Mouse (Mus musculus): ENCODE measurements around the gene Kcnk6. TPM values are rescaled to one million over a fixed set of nuclear protein-coding genes. Genes with fewer than 3 reads are reported as not detected.

Kcnk6 gene
- polyA plus RNA-seq, 1 experiment = 34.3 TPM

DNA sequence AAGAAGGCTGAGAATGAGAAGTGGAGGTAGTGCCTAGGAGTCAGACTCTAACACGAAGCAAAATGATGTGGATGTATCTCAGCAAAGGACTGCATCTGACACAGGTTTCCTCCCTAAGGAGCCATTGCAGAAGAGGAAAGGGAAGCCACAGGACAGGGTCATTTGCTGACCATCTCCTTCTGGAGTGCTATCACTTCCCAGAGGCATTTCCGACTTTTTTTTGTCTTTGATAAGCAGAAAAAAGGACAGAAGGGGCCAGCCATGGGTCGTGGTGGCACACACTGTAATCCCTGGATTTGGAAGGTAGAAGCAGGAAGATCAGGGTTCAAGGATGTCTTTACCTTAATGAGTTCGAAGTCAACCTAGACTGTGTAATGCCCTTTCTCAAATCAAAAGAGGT, 4.3 kb upstream of the Kcnk6 start:
- Histone ChIP-seq H3K4me1 (ENCODE audit: control insufficient read depth, insufficient read depth, insufficient read length) (peaks cover 2% of the 10 kb centered on the region), H3K36me3 (ENCODE audit: control insufficient read depth, insufficient read depth, low read length) (no peaks in the 10 kb centered on the region), H3K27ac (ENCODE audit: insufficient read depth, low read length) (no peak overlapping the region; the same call in 1 of the 2 replicates), H3K4me3 (ENCODE audit: extremely low read depth, insufficient read depth, insufficient read length) (no peak overlapping the region), H3K27me3 (ENCODE audit: control insufficient read depth, insufficient read depth, low read length) (no peaks in the 10 kb centered on the region; the same call in 1 of the 2 replicates)
- 80% methylated on average over 4 of the region's 4 CpGs for WGBS
- DNase-seq (ENCODE audit: low read depth in 1 of 2, low spot score in 2 of 2) = no peak
- TF ChIP-seq POLR2A (IDR thresholded peaks at IDR 0.05; ENCODE audit: low read depth, low read length) = no peak
- TF ChIP-seq CTCF (IDR thresholded peaks at IDR 0.05; ENCODE audit: extremely low read depth, insufficient read depth, insufficient read length, insufficient replicate concordance) = no peak

DNA sequence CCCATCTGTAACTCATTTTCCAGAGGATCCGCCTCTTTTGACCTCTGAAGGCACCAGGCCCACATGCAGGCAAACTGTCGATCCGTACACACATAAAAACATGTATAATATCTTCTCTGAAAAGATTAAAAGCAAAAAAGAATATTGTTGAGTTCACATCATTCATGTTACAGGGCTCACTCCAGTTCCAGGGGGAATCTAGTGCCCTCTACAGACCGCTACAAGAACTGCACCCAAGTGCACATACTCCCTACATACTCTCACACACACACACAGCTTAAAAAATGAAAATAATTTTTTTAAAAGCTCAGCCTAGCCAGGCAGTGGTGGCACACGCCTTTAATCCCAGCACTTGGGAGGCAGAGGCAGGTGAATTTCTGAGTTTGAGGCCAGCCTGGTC, 2.3 kb upstream of the Kcnk6 start:
- TF ChIP-seq CTCF (IDR thresholded peaks at IDR 0.05; ENCODE audit: extremely low read depth, insufficient read depth, insufficient read length, insufficient replicate concordance) (no peak), POLR2A (IDR thresholded peaks at IDR 0.05; ENCODE audit: low read depth, low read length) (no peak)
- Histone ChIP-seq H3K36me3 (ENCODE audit: control insufficient read depth, insufficient read depth, low read length) (no peaks in the 10 kb centered on the region), H3K27ac (ENCODE audit: insufficient read depth, low read length) (no peak overlapping the region), H3K4me1 (ENCODE audit: control insufficient read depth, insufficient read depth, insufficient read length) (peaks cover 2% of the 10 kb centered on the region), H3K4me3 (ENCODE audit: extremely low read depth, insufficient read depth, insufficient read length) (no peak overlapping the region), H3K27me3 (ENCODE audit: control insufficient read depth, insufficient read depth, low read length) (no peaks in the 10 kb centered on the region; the same call in 1 of the 2 replicates)
- WGBS = 87% methylated on average over 5 of the region's 5 CpGs
- no peak for DNase-seq (ENCODE audit: low read depth in 1 of 2, low spot score in 2 of 2)

DNA sequence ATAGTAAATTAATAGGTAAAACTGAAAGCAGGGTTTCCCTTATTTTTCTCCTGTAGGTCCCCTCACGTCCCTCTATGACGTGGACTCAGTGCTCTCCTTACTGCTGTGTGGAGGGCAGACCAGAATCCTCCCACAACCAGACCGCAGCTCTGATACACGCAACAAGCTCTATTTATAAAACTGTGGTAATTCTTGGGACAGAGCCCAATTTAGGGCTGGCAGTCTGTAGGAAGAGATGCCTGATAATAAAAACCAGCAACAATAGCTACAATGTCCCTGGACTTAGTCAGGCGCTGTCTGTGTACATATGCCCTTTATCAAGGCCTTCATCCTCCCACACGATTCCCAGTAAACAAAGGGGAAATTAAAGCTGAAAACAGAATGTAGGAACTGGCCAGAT, 1.4 kb upstream of the Kcnk6 start:
- DNase-seq (ENCODE audit: low read depth in 1 of 2, low spot score in 2 of 2) = no peak
- Histone ChIP-seq H3K4me3 (ENCODE audit: extremely low read depth, insufficient read depth, insufficient read length) (no peak overlapping the region), H3K27ac (ENCODE audit: insufficient read depth, low read length) (no peak overlapping the region), H3K36me3 (ENCODE audit: control insufficient read depth, insufficient read depth, low read length) (no peaks in the 10 kb centered on the region), H3K27me3 (ENCODE audit: control insufficient read depth, insufficient read depth, low read length) (no peaks in the 10 kb centered on the region; the same call in 1 of the 2 replicates), H3K4me1 (ENCODE audit: control insufficient read depth, insufficient read depth, insufficient read length) (peaks cover under 1% of the 10 kb centered on the region; the same call in 1 of the 2 replicates)
- 48% methylated on average over 6 of the region's 6 CpGs for WGBS
- no peak for TF ChIP-seq CTCF (IDR thresholded peaks at IDR 0.05; ENCODE audit: extremely low read depth, insufficient read depth, insufficient read length, insufficient replicate concordance)
- TF ChIP-seq POLR2A (IDR thresholded peaks at IDR 0.05; ENCODE audit: low read depth, low read length) = no peak

DNA sequence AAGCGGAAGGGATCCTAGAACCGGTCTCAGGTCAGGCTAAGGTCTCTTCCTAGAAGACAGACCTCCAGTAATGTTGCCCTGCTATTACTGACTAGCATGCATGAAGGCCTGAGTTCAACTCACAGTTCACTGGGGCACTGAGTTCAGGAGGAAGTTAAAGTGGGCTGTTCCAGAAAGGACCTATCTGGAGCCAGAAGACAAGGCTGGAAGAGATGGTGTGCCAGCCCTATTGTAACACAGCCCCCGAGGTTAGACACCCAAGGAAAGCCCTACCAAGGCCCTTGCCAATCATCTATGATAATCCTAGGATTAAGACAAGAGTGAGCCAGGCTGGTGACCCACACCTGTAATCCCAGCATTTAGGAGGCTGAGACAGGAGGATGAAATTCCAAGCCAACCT, 798 bp downstream of the Kcnk6 start:
- no peak for DNase-seq (ENCODE audit: low read depth in 1 of 2, low spot score in 2 of 2)
- Histone ChIP-seq H3K4me3 (ENCODE audit: extremely low read depth, insufficient read depth, insufficient read length) (peak overlapping the region; percentile 53; the same call in 1 of the 2 replicates), H3K36me3 (ENCODE audit: control insufficient read depth, insufficient read depth, low read length) (no peaks in the 10 kb centered on the region), H3K4me1 (ENCODE audit: control insufficient read depth, insufficient read depth, insufficient read length) (no peaks in the 10 kb centered on the region; the same call in 1 of the 2 replicates), H3K27ac (ENCODE audit: insufficient read depth, low read length) (0 out of 2 replicates have a peak overlapping the region, but pooled peaks have one; percentile 52), H3K27me3 (ENCODE audit: control insufficient read depth, insufficient read depth, low read length) (no peaks in the 10 kb centered on the region; the same call in 1 of the 2 replicates)
- TF ChIP-seq CTCF (IDR thresholded peaks at IDR 0.05; ENCODE audit: extremely low read depth, insufficient read depth, insufficient read length, insufficient replicate concordance) (no peak), POLR2A (IDR thresholded peaks at IDR 0.05; ENCODE audit: low read depth, low read length) (no peak)
- 68% methylated on average over 3 of the region's 3 CpGs for WGBS

DNA sequence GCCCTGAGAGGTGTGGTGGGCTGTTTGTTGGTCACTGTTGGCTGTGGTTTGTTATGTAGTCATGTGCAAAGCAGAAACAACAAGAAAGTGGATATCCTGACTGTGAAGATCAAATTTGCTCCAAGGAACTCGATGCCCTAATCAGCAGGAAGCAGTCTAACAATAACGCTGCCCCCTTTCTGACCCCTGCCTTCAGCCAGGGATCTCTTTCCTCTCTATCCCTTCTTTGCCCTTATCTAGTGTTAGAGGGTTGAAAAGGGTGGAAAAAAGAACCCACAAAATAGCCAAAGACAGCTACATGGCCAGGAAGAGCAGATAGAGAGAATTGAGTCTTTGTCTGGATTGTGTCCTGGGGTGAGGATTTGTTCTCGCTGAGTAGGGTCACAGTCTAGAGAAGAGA, 1.8 kb downstream of the Kcnk6 start:
- Histone ChIP-seq H3K27me3 (ENCODE audit: control insufficient read depth, insufficient read depth, low read length) (no peaks in the 10 kb centered on the region; the same call in 1 of the 2 replicates), H3K27ac (ENCODE audit: insufficient read depth, low read length) (no peak overlapping the region), H3K4me3 (ENCODE audit: extremely low read depth, insufficient read depth, insufficient read length) (no peak overlapping the region), H3K36me3 (ENCODE audit: control insufficient read depth, insufficient read depth, low read length) (no peaks in the 10 kb centered on the region), H3K4me1 (ENCODE audit: control insufficient read depth, insufficient read depth, insufficient read length) (no peaks in the 10 kb centered on the region; the same call in 1 of the 2 replicates)
- DNase-seq (ENCODE audit: low read depth in 1 of 2, low spot score in 2 of 2) = no peak
- TF ChIP-seq POLR2A (IDR thresholded peaks at IDR 0.05; ENCODE audit: low read depth, low read length) (no peak), CTCF (IDR thresholded peaks at IDR 0.05; ENCODE audit: extremely low read depth, insufficient read depth, insufficient read length, insufficient replicate concordance) (no peak)
- WGBS = 65% methylated on average over 3 of the region's 3 CpGs

DNA sequence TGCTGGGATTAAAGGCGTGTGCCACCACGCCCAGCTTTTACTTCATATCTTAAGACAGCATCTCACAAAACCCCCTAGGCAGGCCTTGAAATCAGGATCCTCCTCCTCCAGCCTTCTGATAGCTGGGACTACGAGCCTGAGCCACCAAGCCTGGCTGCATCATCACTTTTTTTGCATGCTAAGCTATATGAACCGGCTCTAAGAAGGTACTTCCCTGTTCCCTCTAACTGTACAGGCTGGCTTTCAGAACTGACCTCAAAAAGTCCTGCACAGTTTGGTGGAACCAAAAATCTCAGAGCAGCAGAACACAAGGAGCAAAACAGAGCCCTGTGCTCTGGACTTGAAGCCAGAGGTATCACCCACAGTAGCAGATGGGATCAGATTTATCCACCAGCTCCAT, 4.1 kb downstream of the Kcnk6 start:
- Histone ChIP-seq H3K4me3 (ENCODE audit: extremely low read depth, insufficient read depth, insufficient read length) (no peak overlapping the region), H3K27ac (ENCODE audit: insufficient read depth, low read length) (0 out of 2 replicates have a peak overlapping the region, but pooled peaks have one; percentile 14), H3K27me3 (ENCODE audit: control insufficient read depth, insufficient read depth, low read length) (no peaks in the 10 kb centered on the region; the same call in 1 of the 2 replicates), H3K36me3 (ENCODE audit: control insufficient read depth, insufficient read depth, low read length) (no peaks in the 10 kb centered on the region), H3K4me1 (ENCODE audit: control insufficient read depth, insufficient read depth, insufficient read length) (no peaks in the 10 kb centered on the region; the same call in 1 of the 2 replicates)
- TF ChIP-seq POLR2A (IDR thresholded peaks at IDR 0.05; ENCODE audit: low read depth, low read length) = no peak
- WGBS = 55% methylated on average over 4 of the region's 4 CpGs
- no peak for DNase-seq (ENCODE audit: low read depth in 1 of 2, low spot score in 2 of 2)

DNA sequence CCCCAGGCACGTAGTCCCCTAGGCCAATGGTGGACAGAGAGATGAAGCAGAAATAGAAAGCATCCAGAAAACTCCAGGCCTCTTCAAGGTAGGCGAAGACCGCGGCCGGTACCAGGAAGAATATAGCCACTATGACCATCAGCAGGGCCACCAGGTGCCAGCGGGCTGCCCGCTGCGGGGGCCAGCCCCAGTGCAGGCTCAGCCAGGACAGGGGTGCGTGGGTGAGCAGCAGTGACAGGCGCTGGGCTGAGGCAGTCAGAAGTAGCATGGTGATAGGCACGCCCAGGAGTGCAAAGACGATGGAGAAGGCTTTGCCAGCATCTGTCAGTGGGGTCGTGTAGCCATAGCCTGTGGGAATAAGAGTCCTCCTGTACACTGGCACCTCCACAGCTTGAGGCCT, 6.8 kb downstream of the Kcnk6 start:
- Histone ChIP-seq H3K4me3 (ENCODE audit: extremely low read depth, insufficient read depth, insufficient read length) (no peak overlapping the region), H3K27ac (ENCODE audit: insufficient read depth, low read length) (no peak overlapping the region), H3K36me3 (ENCODE audit: control insufficient read depth, insufficient read depth, low read length) (no peaks in the 10 kb centered on the region), H3K4me1 (ENCODE audit: control insufficient read depth, insufficient read depth, insufficient read length) (no peaks in the 10 kb centered on the region), H3K27me3 (ENCODE audit: control insufficient read depth, insufficient read depth, low read length) (no peaks in the 10 kb centered on the region)
- DNase-seq (ENCODE audit: low read depth in 1 of 2, low spot score in 2 of 2) = no peak
- TF ChIP-seq POLR2A (IDR thresholded peaks at IDR 0.05; ENCODE audit: low read depth, low read length) (no peak), CTCF (IDR thresholded peaks at IDR 0.05; ENCODE audit: extremely low read depth, insufficient read depth, insufficient read length, insufficient replicate concordance) (no peak)
- 88% methylated on average over 13 of the region's 13 CpGs for WGBS

Data from spleen, adult 2 months (tissue).